Mouse (Mus musculus): ENCODE results near the gene Nelfe. TPM values are rescaled to one million over a fixed set of nuclear protein-coding genes. Genes with fewer than 3 reads are reported as not detected.
A peak's percentile ranks its signal among the peaks of the same experiment; 100 is the strongest.
"Not testable (repeated sequence)": the region's sequence is repeated elsewhere in the genome, so short reads cannot be mapped to it uniquely, and the experiment has no call there.

The Nelfe gene
- 10 to 100 TPM; 44.2 to 48.4 TPM for total RNA-seq (2021)
- long read RNA-seq, experiment 1, transcript Nelfe-202 (11 exons, 1,381 nt): minor isoform, 23 of 78 reads
- long read RNA-seq, experiment 1, transcript Nelfe-204 (11 exons, 1,399 nt): major isoform, 28 of 78 reads
- long read RNA-seq, experiment 1, transcript Nelfe-201 (11 exons, 1,607 nt): minor isoform, 18 of 78 reads
- long read RNA-seq, experiment 1, partial matches to known transcripts: 4 of 78 reads
- long read RNA-seq, experiment 1, other reads (novel, unspliced or antisense): 4 of 78 reads
- long read RNA-seq, experiment 2, transcript Nelfe-204 (11 exons, 1,399 nt): minor isoform, 8 of 40 reads
- long read RNA-seq, experiment 2, transcript Nelfe-201 (11 exons, 1,607 nt): minor isoform, 6 of 40 reads
- long read RNA-seq, experiment 2, transcript Nelfe-202 (11 exons, 1,381 nt): major isoform, 11 of 40 reads
- long read RNA-seq, experiment 2, partial matches to known transcripts: 12 of 40 reads
- long read RNA-seq, experiment 2, other reads (novel, unspliced or antisense): 3 of 40 reads

GRCm38 (mm10) chr17:34849722-34850516 lies at the start of gene Nelfe, which contains the start of gene Skiv2l:
TSS of gene Nelfe (plus strand) at chr17:34850391.
TSS of gene Skiv2l (minus strand) at chr17:34850210.
- DNase-seq: peak; percentile 99

- peak; percentile 32 for DNase-seq
Measured at GRCm38 (mm10) chr17:34800781-34801305, 49.3 kb upstream of the Nelfe start.

- DNase-seq: peak; percentile 50
Measured at GRCm38 (mm10) chr17:34802756-34803155, 47.4 kb upstream of the Nelfe start.

- peak; percentile 41 for DNase-seq
Measured at GRCm38 (mm10) chr17:34803367-34803766, 46.8 kb upstream of the Nelfe start.

GRCm38 (mm10) chr17:34804301-34804700 lies 45.9 kb upstream of the Nelfe start, which contains the start of gene Cyp21a1:
TSS of gene Cyp21a1 (minus strand) at chr17:34804561.
- DNase-seq: peak; percentile 76

- DNase-seq: no peak
Measured at GRCm38 (mm10) chr17:34804871-34805562, 45.2 kb upstream of the Nelfe start.

- DNase-seq: no peak
Measured at GRCm38 (mm10) chr17:34807176-34807575, 43.0 kb upstream of the Nelfe start.

GRCm38 (mm10) chr17:34808599-34809205 lies 41.5 kb upstream of the Nelfe start:
- DNase-seq: no peak

GRCm38 (mm10) chr17:34810411-34810810 lies 39.8 kb upstream of the Nelfe start:
- DNase-seq: peak; percentile 58

- DNase-seq: not testable (repeated sequence)
Measured at GRCm38 (mm10) chr17:34810811-34811210, 39.4 kb upstream of the Nelfe start.

- DNase-seq: no peak
Measured at GRCm38 (mm10) chr17:34811275-34811674, 38.9 kb upstream of the Nelfe start.

- peak; percentile 69 for DNase-seq
Measured at GRCm38 (mm10) chr17:34813747-34814146, 36.4 kb upstream of the Nelfe start.

GRCm38 (mm10) chr17:34814818-34815370 lies 35.3 kb upstream of the Nelfe start:
- DNase-seq: no peak

- not testable (repeated sequence) for DNase-seq
Measured at GRCm38 (mm10) chr17:34830776-34831175, 19.4 kb upstream of the Nelfe start.

- no peak for DNase-seq
Measured at GRCm38 (mm10) chr17:34836155-34836855, 13.9 kb upstream of the Nelfe start.

- DNase-seq: peak; percentile 98
Measured at GRCm38 (mm10) chr17:34836856-34837221, 13.4 kb upstream of the Nelfe start, which contains the start of the genes Stk19 and Dxo. TSS of gene Stk19 (minus strand) at chr17:34836945. TSS of gene Dxo (plus strand) at chr17:34837019.

- peak; percentile 25 for DNase-seq
Measured at GRCm38 (mm10) chr17:34837464-34838324, 12.5 kb upstream of the Nelfe start.

GRCm38 (mm10) chr17:34838785-34839184 lies 11.4 kb upstream of the Nelfe start:
- DNase-seq: no peak

GRCm38 (mm10) chr17:34840736-34841307 lies 9.4 kb upstream of the Nelfe start:
- peak; percentile 28 for DNase-seq

Data from adrenal gland, postnatal 10 days (tissue).